Mouse (Mus musculus): ENCODE measurements around the gene Klk11. TPM values are rescaled to one million over a fixed set of nuclear protein-coding genes. Genes with fewer than 3 reads are reported as not detected.
A peak's percentile ranks its signal among the peaks of the same experiment; 100 is the strongest.

The Klk11 gene
- total RNA-seq (2021): not detected
- long read RNA-seq, experiment 1: 0 reads
- long read RNA-seq, experiment 2: 0 reads

DNA sequence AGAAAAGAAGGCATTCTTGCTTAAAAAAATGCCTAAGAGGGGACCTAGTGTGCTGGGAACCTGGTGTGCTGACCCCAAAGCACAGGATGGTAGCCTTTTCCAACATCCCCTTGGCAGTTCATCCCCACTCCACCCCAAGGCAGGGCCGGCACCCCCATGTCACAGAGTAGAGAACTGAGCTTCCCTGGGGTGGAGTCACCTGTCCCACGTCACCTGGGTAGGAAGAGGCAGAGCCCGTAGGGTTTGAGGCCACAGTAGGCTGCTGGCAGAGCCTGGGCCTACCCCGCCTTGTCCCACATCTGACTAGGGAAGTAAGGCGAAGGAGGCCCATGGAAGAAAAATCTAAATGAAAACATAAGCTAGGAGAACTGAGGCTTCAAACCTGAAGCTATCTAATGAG, at the start of gene Klk11:
TSS of gene Klk11 (plus strand) at position 241 of the 400 bp plus-strand sequence.
- intact Hi-C loops (cut with DNase I): no loop called here
- DNase-seq (ENCODE audit: extremely low spot score in 1 of 2, low spot score in 2 of 2): no peak
- H3K4me3 ChIP-seq: no peak within 1 kb of the TSS
- TF ChIP-seq CTCF (IDR thresholded peaks at IDR 0.05): no peak
- no peak within 1 kb of the TSS for H3K27ac ChIP-seq

DNA sequence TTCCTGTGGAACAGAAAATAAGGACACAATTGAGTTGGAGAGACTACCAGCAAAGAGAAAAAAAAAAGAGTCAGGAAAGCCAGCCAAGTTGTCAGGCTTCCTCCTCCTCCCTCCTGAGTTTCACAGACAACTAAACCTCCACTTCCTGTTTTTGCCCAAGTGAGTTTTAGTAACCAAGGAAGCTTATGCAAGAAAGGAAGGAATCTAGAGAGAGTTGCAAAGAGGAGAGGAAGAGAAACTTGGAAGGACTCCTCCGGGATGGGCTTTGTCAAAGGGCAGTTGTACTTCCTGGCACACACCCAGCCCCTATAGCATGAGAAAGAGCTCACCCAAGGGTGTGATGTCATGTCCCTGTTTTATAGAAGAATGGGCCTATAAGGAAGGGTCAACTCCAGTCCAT, 26.6 kb upstream of the Klk11 start:
- no peak for TF ChIP-seq CTCF (IDR thresholded peaks at IDR 0.05)
- DNase-seq (ENCODE audit: extremely low spot score in 1 of 2, low spot score in 2 of 2): no peak
- Histone ChIP-seq H3K4me3 (no peak overlapping the region), H3K27ac (no peak overlapping the region)
- intact Hi-C loops (cut with DNase I): no loop called here

DNA sequence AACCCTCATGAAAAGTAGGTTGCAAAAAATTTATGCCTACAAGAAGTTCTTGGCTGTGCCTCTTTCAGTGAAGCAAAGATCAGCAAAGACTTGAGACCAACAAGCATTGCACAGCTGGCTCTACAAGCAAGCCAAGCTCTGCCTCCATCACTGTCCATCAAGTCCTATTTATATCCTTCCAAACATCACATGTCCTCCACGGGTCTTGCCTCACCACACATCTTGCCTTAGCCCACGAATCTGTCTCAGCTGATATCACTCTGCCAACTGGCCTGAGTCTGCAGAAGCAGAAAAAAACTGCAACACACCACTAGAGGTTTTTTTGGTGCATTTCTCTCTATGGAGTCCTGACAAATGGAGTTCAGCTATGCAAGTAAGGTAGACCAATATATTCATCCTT, 21.6 kb upstream of the Klk11 start:
- H3K4me3 ChIP-seq: no peak overlapping the region
- H3K27ac ChIP-seq: no peak overlapping the region
- no peak for DNase-seq (ENCODE audit: extremely low spot score in 1 of 2, low spot score in 2 of 2)
- TF ChIP-seq CTCF (IDR thresholded peaks at IDR 0.05): no peak
- intact Hi-C loops (cut with DNase I): no loop called here

DNA sequence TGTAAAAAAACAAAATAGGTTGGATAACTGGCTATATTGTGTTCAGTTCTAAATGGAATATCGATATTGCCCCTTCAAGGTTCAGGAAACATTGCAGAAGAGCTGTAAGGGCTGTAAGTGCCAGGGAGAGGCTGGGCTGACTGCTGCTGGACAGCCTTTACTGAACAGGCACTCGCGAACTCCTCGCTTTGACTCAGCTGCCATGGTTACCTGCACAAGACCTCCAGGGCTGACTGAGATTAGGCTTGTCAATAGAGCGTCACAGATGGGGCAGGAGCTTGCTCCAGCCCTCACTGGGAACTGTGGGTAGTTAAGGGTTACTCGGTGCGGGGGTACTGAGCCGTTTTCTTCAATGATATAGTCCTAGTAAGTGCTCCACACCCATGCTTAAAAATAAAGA, 7.9 kb upstream of the Klk11 start:
- intact Hi-C loops (cut with DNase I): loop anchor here (5.0 kb wide), 1 partner anchor 84 kb away; no protein-coding TSS in a partner anchor
- DNase-seq (ENCODE audit: extremely low spot score in 1 of 2, low spot score in 2 of 2): no peak
- no peak overlapping the region for H3K27ac ChIP-seq
- no peak overlapping the region for H3K4me3 ChIP-seq
- no peak for TF ChIP-seq CTCF (IDR thresholded peaks at IDR 0.05)

DNA sequence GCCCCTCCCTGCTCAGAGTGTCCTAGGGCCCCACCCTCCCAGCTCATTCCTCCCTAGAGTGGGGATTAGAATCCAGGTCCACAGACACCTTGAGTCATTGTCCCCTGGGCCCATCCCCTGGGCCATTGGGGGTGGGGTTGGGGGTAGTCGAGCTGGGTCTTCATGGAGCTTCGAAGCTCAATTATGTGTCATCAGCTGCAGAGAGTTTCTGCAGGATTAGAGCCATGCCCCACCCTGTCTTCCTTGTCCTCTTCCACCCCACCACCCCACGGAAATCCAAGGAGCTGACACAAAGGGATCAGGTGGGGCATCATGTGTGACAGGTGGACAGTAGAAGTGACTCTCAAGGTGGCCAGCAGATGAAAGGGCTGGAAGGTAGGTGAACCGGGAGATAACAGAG, 5.8 kb upstream of the Klk11 start, which contains the start of gene Klk12:
TSS of gene Klk12 (plus strand) at position 301 of the 400 bp plus-strand sequence.
- TF ChIP-seq CTCF (IDR thresholded peaks at IDR 0.05): no peak
- Histone ChIP-seq H3K4me3 (no peak within 1 kb of the TSS), H3K27ac (no peak within 1 kb of the TSS)
- DNase-seq (ENCODE audit: extremely low spot score in 1 of 2, low spot score in 2 of 2): no peak
- intact Hi-C loops (cut with DNase I): loop anchor here (5.0 kb wide), 1 partner anchor 86 kb away; no protein-coding TSS in a partner anchor

DNA sequence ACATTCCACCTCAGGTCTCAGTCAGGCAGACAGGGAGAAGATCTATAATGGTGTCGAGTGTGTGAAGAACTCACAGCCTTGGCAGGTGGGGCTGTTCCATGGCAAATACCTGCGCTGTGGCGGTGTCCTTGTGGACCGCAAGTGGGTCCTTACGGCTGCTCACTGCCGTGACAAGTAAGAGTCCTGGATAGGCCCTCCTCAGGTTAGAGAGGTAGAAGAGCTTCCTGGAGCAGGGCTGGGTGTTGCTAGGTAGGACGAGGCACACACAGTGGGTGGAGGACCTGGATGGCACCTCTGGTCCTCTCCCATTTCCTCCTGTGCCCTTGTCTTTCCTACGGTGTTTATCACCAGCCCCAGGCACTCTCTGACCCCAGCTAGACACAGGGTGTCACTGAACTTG, 4.8 kb upstream of the Klk11 start:
- no peak overlapping the region for H3K4me3 ChIP-seq
- H3K27ac ChIP-seq: no peak overlapping the region
- no peak for TF ChIP-seq CTCF (IDR thresholded peaks at IDR 0.05)
- intact Hi-C loops (cut with DNase I): loop anchor here (5.0 kb wide), 1 partner anchor 87 kb away; no protein-coding TSS in a partner anchor
- DNase-seq (ENCODE audit: extremely low spot score in 1 of 2, low spot score in 2 of 2): no peak

DNA sequence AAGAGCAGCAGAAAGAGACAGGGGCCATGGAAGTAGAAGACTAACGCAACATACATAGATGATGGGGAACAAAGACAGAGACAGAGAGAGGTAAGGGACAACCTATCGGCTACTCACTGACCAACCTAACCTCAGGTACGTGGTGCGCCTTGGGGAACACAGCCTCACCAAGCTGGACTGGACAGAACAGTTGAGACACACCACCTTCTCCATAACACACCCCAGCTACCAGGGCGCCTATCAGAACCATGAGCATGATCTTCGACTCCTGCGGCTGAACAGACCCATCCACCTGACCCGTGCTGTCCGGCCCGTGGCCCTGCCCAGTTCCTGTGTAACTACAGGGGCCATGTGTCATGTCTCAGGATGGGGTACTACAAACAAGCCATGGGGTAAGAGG, 3.7 kb upstream of the Klk11 start:
- intact Hi-C loops (cut with DNase I): no loop called here
- no peak for DNase-seq (ENCODE audit: extremely low spot score in 1 of 2, low spot score in 2 of 2)
- TF ChIP-seq CTCF (IDR thresholded peaks at IDR 0.05): no peak
- Histone ChIP-seq H3K27ac (no peak overlapping the region), H3K4me3 (no peak overlapping the region)

DNA sequence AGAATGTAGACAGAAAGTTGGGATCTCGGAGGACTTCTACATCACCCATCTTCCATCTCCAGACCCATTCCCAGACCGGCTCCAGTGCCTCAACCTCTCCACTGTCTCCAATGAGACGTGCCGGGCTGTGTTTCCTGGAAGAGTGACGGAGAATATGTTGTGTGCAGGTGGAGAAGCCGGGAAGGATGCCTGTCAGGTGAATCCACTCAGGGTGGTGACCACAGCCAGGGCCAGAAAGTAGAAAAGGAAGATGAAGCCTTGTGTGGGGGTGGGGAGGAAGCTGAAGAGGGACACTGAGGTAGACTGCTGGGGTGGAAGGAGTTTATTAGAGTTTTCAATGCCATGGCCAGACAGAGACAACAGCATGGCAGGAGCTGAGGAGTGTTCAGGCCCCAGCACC, 2.5 kb upstream of the Klk11 start:
- intact Hi-C loops (cut with DNase I): no loop called here
- peak in 1 of 2 experiments; percentile 3 for DNase-seq (ENCODE audit: extremely low spot score in 1 of 2, low spot score in 2 of 2)
- no peak overlapping the region for H3K27ac ChIP-seq
- H3K4me3 ChIP-seq: no peak overlapping the region
- TF ChIP-seq CTCF (IDR thresholded peaks at IDR 0.05): no peak

DNA sequence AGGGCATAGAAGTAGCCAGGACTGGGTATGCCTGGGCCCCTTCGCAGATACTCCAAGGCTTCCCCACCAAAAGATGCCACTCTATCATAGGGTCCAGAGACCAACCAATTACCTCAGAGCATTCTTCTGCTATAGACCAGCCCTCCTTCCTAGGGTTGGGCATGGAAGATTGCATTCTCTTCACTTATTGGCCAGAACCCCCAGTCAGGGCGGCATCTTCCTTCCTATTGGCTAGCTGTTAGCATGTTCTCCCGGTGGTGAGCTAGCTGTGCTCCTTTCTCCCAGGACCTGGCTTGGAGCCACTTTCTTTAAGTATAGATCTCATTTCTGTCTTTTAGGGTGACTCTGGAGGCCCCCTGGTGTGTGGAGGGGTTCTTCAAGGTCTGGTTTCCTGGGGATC, 1.5 kb upstream of the Klk11 start:
- intact Hi-C loops (cut with DNase I): no loop called here
- no peak for TF ChIP-seq CTCF (IDR thresholded peaks at IDR 0.05)
- no peak overlapping the region for H3K4me3 ChIP-seq
- DNase-seq (ENCODE audit: extremely low spot score in 1 of 2, low spot score in 2 of 2): no peak
- no peak overlapping the region for H3K27ac ChIP-seq

DNA sequence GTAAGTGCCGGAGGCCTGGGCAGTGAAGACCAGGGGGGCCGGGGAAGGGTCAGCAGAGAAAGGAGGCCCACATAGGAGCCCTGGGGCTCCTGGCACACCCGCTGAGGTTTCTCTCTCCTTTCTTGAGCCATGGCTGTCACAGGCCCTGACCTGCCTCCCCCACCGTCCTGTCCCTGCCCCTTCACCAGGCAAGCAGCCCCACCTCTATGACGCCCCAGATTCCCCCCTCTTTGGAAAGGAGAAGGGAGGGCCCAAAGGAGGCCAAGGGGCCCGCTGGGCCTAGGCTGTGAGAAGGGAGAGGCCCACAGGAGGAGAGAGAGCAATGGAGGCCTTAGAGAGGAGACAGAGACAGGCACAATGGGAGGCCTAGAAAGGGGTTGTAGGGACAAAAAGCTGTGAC, 398 bp downstream of the Klk11 start:
- no peak for TF ChIP-seq CTCF (IDR thresholded peaks at IDR 0.05)
- no peak overlapping the region for H3K4me3 ChIP-seq
- H3K27ac ChIP-seq: no peak overlapping the region
- intact Hi-C loops (cut with DNase I): no loop called here
- no peak for DNase-seq (ENCODE audit: extremely low spot score in 1 of 2, low spot score in 2 of 2)

DNA sequence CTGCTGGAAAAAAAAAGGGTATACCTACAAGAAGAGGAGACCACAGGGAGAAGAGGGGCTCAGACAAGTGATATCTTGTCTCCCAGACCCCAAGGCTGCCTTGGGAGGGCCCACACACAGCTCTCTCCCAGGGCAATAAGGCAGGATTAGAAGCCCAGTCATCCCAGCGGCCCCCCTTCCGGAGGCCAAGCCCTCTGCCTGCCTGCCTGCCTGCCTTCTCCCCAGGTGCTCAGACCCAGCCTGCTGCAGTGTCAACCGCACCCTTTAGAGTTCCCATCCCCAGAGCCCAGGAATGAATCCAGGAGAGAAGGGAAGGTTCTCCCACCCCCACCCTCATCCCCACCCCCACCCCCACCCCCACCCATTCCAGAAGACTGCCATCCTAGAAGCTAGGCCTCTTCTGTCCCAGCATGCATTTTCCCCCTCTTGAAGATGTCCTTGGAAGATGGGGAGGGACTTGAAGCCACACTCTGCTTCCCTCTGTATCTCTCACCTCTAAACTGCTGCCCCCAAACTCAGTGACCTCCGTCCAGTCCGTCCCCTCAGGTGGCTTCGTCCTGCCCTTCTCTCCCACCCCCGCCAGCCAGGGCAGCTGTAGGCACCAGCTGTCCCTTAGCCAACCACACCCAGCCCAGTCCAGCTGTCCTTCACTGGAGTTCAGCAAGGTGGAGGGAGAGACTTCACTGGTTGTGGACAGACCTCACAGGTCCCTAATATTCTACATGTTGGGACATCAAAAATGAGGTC, 1.1 kb downstream of the Klk11 start:
- Histone ChIP-seq H3K4me3 (no peak overlapping the region), H3K27ac (no peak overlapping the region)
- peak in 1 of 2 experiments; percentile 5 for DNase-seq (ENCODE audit: extremely low spot score in 1 of 2, low spot score in 2 of 2)
- intact Hi-C loops (cut with DNase I): no loop called here
- no peak for TF ChIP-seq CTCF (IDR thresholded peaks at IDR 0.05)

DNA sequence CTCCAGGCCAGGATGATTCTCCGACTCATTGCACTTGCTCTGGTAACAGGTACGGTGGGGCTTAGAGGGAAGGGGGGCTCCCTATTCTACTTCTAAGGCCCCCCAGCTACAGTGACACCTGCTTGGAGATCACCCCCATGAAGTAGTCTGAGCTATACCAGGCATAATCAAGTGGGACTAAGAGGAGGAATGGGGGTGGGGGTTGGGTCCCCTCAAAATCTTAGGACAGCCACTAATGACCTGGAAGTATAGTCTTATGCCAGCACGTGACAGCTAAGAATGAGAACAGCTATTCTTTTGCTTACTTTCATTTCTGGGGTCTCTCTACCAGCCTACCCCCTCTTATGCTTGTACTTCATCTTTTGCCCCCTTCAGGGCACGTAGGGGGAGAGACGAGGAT, 2.1 kb downstream of the Klk11 start:
- TF ChIP-seq CTCF (IDR thresholded peaks at IDR 0.05): no peak
- DNase-seq (ENCODE audit: extremely low spot score in 1 of 2, low spot score in 2 of 2): no peak
- Histone ChIP-seq H3K27ac (no peak overlapping the region), H3K4me3 (no peak overlapping the region)
- intact Hi-C loops (cut with DNase I): no loop called here

DNA sequence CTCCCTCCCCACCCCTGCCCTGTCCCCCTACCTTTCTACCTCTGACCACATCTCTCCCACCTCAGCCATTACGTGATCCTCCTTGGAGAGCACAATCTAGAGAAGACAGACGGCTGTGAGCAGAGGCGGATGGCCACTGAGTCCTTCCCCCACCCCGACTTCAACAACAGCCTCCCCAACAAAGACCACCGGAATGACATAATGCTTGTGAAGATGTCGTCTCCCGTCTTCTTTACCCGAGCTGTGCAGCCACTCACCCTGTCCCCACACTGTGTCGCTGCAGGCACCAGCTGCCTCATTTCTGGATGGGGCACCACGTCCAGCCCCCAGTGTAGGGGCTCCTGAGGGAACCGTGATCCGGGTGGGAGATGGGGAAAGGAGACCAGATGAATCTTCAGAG, 3.0 kb downstream of the Klk11 start:
- TF ChIP-seq CTCF (IDR thresholded peaks at IDR 0.05): no peak
- Histone ChIP-seq H3K4me3 (no peak overlapping the region), H3K27ac (no peak overlapping the region)
- DNase-seq (ENCODE audit: extremely low spot score in 1 of 2, low spot score in 2 of 2): no peak
- intact Hi-C loops (cut with DNase I): no loop called here

Measured in left cerebral cortex, adult 2 months (tissue).